Mouse (Mus musculus) adrenal gland, adult 2 months (tissue): ENCODE results near the gene I0C0044D17Rik. TPM values are rescaled to one million over a fixed set of nuclear protein-coding genes. Genes with fewer than 3 reads are reported as not detected.
"Not testable (repeated sequence)": the region's sequence is repeated elsewhere in the genome, so short reads cannot be mapped to it uniquely, and the experiment has no call there.

ENCODE experiments used
- DNase-seq: peaks from one replicate; pipeline ENCODE4 v3.0.0; 2021
- long read RNA-seq: library from polyadenylated mRNA; stranded (forward); transcript quantifications from one replicate; pipeline ENCODE4 v2.0.0, GENCODE M21; 2021
- polyA plus RNA-seq: library from polyadenylated mRNA; depleted of rRNA; stranded (reverse); fragments of >200 nt; gene quantifications from 2 replicates; pipeline ENCODE4 v1.2.3, GENCODE M21; 2012; rRNA removed
- total RNA-seq, 2 experiments: library from RNA; stranded (reverse); gene quantifications; 2 replicates each; pipeline ENCODE4 v1.2.3; 2021

The I0C0044D17Rik gene
- total RNA-seq (not detected), polyA plus RNA-seq (not detected in 2 replicates)
- long read RNA-seq = 0 reads

- not testable (repeated sequence) for DNase-seq
Measured at GRCm38 (mm10) chr4:98823740-98824139, at the start of gene I0C0044D17Rik. TSS of gene I0C0044D17Rik (minus strand) at chr4:98823840.

GRCm38 (mm10) chr4:98865386-98866237, 42.0 kb upstream of the I0C0044D17Rik start:
- DNase-seq = no peak

GRCm38 (mm10) chr4:98864546-98864945, 40.9 kb upstream of the I0C0044D17Rik start:
- no peak for DNase-seq

GRCm38 (mm10) chr4:98864094-98864493, 40.5 kb upstream of the I0C0044D17Rik start:
- no peak for DNase-seq

GRCm38 (mm10) chr4:98863451-98863850, 39.8 kb upstream of the I0C0044D17Rik start:
- DNase-seq = no peak

- no peak for DNase-seq
Measured at GRCm38 (mm10) chr4:98858151-98858855, 34.7 kb upstream of the I0C0044D17Rik start.

- no peak for DNase-seq
Measured at GRCm38 (mm10) chr4:98857037-98857648, 33.5 kb upstream of the I0C0044D17Rik start.

- DNase-seq = no peak
Measured at GRCm38 (mm10) chr4:98853926-98854325, 30.3 kb upstream of the I0C0044D17Rik start.

- DNase-seq = not testable (repeated sequence)
Measured at GRCm38 (mm10) chr4:98850485-98850884, 26.8 kb upstream of the I0C0044D17Rik start.

GRCm38 (mm10) chr4:98847120-98847885, 23.7 kb upstream of the I0C0044D17Rik start:
- no peak for DNase-seq

- no peak for DNase-seq
Measured at GRCm38 (mm10) chr4:98846396-98846795, 22.8 kb upstream of the I0C0044D17Rik start.

GRCm38 (mm10) chr4:98845687-98846125, 22.1 kb upstream of the I0C0044D17Rik start:
- DNase-seq = no peak

GRCm38 (mm10) chr4:98845201-98845600, 21.6 kb upstream of the I0C0044D17Rik start:
- DNase-seq = no peak

- DNase-seq = no peak
Measured at GRCm38 (mm10) chr4:98843906-98844597, 20.4 kb upstream of the I0C0044D17Rik start.

- DNase-seq = not testable (repeated sequence)
Measured at GRCm38 (mm10) chr4:98841251-98841650, 17.6 kb upstream of the I0C0044D17Rik start.

GRCm38 (mm10) chr4:98840526-98840925, 16.9 kb upstream of the I0C0044D17Rik start:
- DNase-seq = no peak

- no peak for DNase-seq
Measured at GRCm38 (mm10) chr4:98838913-98839312, 15.3 kb upstream of the I0C0044D17Rik start.

- DNase-seq = no peak
Measured at GRCm38 (mm10) chr4:98837715-98838505, 14.3 kb upstream of the I0C0044D17Rik start.

GRCm38 (mm10) chr4:98836519-98836918, 12.9 kb upstream of the I0C0044D17Rik start:
- peak; percentile 55 for DNase-seq

GRCm38 (mm10) chr4:98834782-98835181, 11.1 kb upstream of the I0C0044D17Rik start:
- DNase-seq = no peak
